Mouse (Mus musculus) CD4-positive, CD25-positive, alpha-beta regulatory T cell, adult 2 months (primary cell): ENCODE measurements at regions not wholly inside any gene's neighbourhood (a gene's known extent, or its start where the extent isn't known, plus 50 kb on each side); places are given as distances from the start of the nearest gene placed in this dataset.

Source experiments
- DNase-seq: peaks from one replicate; pipeline ENCODE4 v3.0.0-alpha.2; 2012; ENCODE audit warnings: low read depth, low spot score

- no peak for DNase-seq
Measured at GRCm38 (mm10) chr4:127533726-127534125, 175.7 kb upstream of the Gjb5 start.

- DNase-seq, result no peak
Measured at GRCm38 (mm10) chr4:127530779-127531178, 172.8 kb upstream of the Gjb5 start.

DNA sequence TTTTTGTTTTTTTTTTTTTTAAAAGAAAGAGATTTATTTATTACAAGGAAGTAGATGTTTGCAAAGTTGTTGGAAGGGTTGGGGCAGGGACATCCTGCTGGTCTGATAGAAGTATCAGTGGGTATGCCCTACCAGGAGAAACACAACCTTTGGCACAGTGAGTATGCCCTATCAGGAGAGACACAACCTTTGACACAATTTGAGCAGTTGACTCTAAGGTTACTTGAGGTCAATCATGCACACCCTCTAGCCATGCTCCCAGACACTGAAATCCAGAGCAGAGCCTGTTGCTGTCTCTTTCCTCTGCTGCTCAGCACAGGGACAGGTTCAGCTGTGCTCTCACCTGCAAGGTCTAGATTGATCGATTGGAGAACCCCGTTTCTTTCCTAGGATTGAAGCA, 164.2 kb upstream of the Gjb5 start:
- no peak for DNase-seq

- DNase-seq, result no peak
Measured at GRCm38 (mm10) chr4:127517978-127518377, 160.0 kb upstream of the Gjb5 start.

DNA sequence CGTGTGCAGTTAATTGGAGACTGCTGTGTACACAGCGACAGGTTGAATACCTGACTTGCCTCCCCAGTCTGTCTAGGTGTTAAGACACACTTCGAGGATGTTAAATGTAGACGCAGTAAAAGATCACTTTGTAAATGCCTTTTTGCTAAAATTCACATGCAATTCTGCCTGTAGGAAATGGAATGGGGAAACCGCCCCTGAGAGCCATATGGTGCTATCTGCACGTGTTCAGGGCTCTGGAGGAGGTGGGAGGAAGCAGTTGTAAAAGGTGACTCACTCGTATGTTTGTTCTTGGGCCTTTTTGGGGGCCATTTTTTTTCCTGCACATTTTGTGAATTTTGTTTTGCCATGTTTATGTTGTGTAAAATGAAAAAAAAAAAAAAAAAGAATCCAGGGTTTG, 159.6 kb upstream of the Gjb5 start:
- DNase-seq, result no peak

GRCm38 (mm10) chr4:127509936-127510335, 152.0 kb upstream of the Gjb5 start:
- DNase-seq, result no peak

DNA sequence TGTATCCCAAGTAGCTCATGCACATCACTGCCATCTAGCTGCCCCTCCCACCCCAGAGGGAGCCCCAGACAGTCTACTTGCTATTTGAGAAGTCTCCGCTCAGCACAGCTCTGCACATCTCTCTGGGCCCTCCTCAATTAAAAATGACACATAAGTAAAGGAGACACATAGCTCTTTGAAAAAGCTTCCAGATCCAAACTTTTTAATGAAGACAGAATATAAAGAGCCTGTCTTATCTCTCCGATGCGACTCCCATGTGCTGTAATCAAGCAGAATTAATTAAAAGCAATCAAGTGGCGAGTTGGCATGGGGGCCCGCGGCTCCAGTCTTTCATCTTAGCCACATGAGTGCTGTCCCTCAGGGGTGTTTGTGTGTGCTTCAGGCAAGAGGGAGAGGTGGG, 144.6 kb upstream of the Gjb5 start:
- DNase-seq, result no peak

GRCm38 (mm10) chr4:127501881-127502280, 143.9 kb upstream of the Gjb5 start:
- no peak for DNase-seq

- DNase-seq, result no peak
Measured at GRCm38 (mm10) chr4:127487016-127487780, 129.2 kb upstream of the Gjb5 start.

GRCm38 (mm10) chr4:127485238-127485637, 127.3 kb upstream of the Gjb5 start:
- DNase-seq, result no peak

DNA sequence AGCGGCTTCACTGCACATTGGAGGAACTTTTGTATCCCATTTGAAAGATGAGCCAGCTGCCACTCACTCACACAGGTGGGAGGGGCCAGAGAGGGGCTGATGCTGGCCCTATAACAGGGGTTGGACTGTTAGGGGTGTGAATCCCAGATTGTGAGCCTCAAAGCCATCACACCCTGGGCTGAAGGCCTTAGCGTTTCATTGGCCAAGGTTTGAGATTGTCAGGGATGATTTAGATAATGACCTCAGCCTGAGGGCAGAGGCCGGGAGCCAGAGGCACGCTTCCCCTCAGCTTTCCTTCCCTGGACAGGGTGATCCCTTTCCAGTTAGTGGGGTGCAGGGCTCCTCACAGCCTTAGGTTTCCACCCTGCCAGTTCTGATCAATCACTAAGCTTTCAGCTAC, 124.5 kb upstream of the Gjb5 start:
- no peak for DNase-seq

- no peak for DNase-seq
Measured at GRCm38 (mm10) chr4:127480339-127480738, 122.4 kb upstream of the Gjb5 start.

- no peak for DNase-seq
Measured at GRCm38 (mm10) chr4:127469877-127470276, 111.9 kb upstream of the Gjb5 start.

DNA sequence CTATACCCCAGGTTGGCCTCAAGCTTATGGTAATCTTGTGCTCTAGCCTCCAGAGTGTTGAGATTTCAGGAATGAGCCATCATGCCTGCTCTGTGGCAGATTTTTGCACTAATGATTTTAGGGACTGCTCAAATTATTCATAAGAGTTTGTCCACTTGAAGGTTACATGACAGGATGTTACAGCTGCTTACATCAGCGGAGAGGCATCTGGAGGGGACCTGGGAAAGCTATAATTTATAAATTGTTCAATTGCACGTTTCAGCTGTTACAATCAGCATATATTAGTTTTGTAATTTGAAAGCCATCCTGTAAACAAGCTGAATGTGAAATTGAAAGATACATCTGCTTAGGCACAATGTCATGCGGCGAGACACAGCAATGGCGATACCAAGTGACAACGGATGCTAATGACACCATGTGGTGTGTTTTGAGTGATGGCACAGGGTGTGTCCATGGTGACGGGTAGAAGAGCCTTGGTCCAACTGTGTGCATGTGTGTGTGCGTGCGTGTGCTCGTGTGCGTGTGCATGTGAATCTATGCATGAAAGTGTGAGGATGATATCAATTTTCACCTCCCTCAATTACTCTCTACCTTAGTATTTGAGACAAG, 96.6 kb upstream of the Gjb5 start:
- DNase-seq, result no peak

DNA sequence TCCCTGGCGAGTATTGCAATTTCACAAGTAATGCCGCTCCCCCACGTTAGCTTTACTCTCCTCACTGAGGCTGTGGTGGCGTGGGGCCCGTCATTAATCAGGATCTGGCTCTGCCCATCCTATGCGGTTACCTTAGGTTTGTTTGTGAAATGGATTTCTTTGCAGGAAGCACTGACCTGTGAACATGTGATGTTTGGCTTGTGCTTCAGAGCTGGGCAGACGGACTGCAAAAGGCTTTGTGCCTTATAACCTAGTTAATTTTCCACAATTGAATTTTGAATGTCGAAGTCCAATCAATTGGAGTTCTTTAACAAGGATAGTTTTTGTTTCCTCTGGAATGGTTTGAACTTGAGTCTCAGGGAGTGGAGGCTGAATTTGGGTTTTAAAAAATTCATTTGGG, 94.1 kb upstream of the Gjb5 start:
- DNase-seq, result no peak

- DNase-seq, result no peak
Measured at GRCm38 (mm10) chr4:127445300-127445699, 87.3 kb upstream of the Gjb5 start.

GRCm38 (mm10) chr4:127444056-127444455, 86.1 kb upstream of the Gjb5 start:
- DNase-seq, result no peak

DNA sequence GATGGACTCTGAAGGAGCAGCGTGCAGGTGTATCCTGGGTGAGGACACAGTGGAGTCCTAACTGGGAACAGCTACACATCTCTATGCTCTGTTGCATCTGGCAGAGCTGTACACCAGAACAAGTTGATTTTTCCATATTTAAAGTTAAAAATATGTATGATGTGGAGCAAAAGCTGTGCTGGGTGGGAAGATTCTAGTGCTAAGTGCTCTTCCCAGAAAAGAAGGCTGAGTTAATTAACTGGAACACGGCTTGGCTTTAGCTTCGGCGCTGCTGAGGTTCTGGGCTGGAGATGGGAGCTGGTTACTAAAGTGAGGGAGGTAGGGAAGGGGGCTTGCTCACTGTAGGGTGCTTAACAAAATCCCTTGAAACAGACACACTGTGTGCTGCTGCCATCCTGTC, 84.0 kb upstream of the Gjb5 start:
- no peak for DNase-seq

- no peak for DNase-seq
Measured at GRCm38 (mm10) chr4:127440602-127441001, 82.6 kb upstream of the Gjb5 start.

DNA sequence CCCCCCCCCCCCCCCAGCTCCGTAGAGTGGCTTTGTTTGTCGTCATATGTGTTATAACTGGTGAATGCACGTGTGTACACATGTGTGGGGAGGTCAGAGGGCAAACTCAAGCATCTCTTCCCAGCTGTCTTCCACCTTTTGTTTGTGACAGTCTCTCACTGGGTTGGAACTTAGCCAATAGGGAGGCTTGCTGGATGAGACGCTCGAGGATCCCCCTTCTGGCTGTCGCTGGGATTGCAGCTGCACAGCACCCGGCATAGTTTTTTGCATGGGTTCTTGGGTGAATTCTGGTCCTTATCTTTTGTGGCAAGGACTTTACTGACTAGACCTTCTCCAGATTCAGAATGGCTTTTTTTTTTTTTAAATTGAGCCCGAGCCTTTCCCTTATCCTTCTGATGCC, 77.1 kb upstream of the Gjb5 start:
- peak; percentile 20 for DNase-seq

GRCm38 (mm10) chr4:127430237-127430636, 72.3 kb upstream of the Gjb5 start:
- DNase-seq, result no peak

GRCm38 (mm10) chr4:127429748-127430147, 71.8 kb upstream of the Gjb5 start:
- no peak for DNase-seq

DNA sequence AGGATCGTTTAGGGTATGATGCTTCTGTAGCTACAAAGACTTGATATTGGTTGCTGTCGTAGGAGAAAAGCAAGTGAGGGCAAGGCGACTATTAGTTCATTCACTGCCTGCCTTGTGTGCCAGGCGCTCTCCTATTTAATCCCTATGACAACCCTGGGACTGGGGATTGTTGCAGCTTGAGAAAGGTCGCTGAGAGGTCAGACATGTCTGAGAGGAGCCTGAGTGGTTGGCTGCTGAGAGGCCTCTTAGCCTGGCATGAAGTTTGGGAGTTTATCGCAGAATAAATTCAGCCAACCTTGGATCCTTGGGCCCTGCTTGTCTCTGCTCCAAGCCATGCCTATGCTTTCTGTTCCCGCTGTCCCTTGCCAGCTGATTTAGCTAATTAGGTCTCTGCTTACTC, 65.9 kb upstream of the Gjb5 start:
- DNase-seq, result no peak
